Mouse (Mus musculus): Measurements from ENCODE around the gene Morc2a. TPM values are rescaled to one million over a fixed set of nuclear protein-coding genes. Genes with fewer than 3 reads are reported as not detected.

The Morc2a gene
- total and polyA plus RNA-seq, 3 experiments = 6.6 to 18.5 (median 16.1) TPM

DNA sequence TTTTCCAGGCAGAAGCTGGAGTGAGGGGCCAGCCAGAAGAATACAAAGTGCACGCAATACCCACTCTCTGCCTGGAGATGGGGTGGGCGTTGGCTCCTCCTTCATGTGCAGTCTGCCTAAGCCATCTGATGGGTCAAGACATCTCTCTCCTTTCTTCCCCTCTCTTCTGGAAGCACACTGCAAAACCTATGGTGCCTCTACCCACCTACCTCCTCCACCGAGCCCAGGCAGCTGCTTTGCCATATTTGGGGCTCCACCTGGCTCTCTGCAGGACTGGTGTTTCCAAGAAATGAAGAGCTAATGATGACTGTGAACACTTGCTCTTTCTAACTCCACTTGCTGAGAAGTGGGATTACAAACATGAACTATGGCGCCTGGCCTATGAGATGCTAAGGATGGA is 82.5 kb downstream of the Morc2a start:
- DNase-seq = no peak
- no peak overlapping the region for H3K27ac ChIP-seq
- 80% methylated on average over 4 of the region's 4 CpGs for WGBS
- H3K27me3 ChIP-seq (ENCODE audit: control insufficient read depth, insufficient read depth, low read length) = no peaks in the 10 kb centered on the region
- no peaks in the 10 kb centered on the region for H3K36me3 ChIP-seq (ENCODE audit: control insufficient read depth, insufficient read depth, low read length)
- intact Hi-C loops (cut with DNase I) = no loop called here
- TF ChIP-seq POLR2A (IDR thresholded peaks at IDR 0.05; ENCODE audit: insufficient read depth, low read depth, low read length) (no peak), CTCF (IDR thresholded peaks at IDR 0.05) (no peak), EP300 (IDR thresholded peaks at IDR 0.05; ENCODE audit: insufficient read depth, low read depth, low read length) (no peak)
- no peak overlapping the region for H3K4me3 ChIP-seq
- no peak overlapping the region for H3K9ac ChIP-seq (ENCODE audit: low read depth, low read length)
- H3K79me2 ChIP-seq (replicated peaks; ENCODE audit: control insufficient read depth, insufficient read depth, low read length) = no peaks in the 10 kb centered on the region
- no peaks in the 10 kb centered on the region for H3K4me1 ChIP-seq (ENCODE audit: control insufficient read depth, insufficient read depth, low read length)

DNA sequence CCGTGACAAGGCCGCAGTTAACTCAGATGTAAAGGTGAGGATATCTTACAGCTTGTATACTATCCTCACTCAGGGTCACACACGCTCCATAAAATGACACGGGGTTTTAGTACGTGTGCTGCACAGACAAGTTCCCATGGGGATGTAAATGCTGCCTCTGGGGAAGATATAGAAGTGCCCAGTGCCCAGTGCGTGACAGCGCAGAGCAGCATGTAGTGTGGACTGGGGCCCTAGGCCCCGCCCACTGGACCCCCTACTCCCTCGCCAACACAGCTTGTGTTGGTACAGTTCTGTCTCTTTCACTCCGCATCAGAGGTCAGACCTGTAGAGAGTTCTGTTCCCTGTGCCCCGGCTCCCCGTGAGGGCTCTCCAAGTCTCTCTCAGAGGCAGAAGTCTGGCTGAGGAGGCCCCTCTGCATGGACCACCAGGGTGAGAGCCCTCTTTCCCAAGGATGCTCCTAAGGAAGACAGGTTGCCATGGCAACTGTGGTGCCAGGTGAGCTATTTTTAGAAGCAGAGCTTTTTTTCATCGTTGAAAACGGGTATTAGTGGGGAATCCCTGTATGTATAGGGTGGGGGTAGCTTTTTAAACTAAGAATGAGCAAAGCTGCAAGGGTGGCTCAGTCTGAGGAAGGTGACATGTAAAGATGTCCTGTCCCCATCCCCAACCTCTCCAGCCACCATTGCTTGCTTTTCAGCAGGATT is 85.1 kb downstream of the Morc2a start:
- no peak overlapping the region for H3K27ac ChIP-seq
- no peaks in the 10 kb centered on the region for H3K27me3 ChIP-seq (ENCODE audit: control insufficient read depth, insufficient read depth, low read length)
- no peak overlapping the region for H3K4me3 ChIP-seq
- H3K36me3 ChIP-seq (ENCODE audit: control insufficient read depth, insufficient read depth, low read length) = no peaks in the 10 kb centered on the region
- H3K4me1 ChIP-seq (ENCODE audit: control insufficient read depth, insufficient read depth, low read length) = no peaks in the 10 kb centered on the region
- H3K79me2 ChIP-seq (replicated peaks; ENCODE audit: control insufficient read depth, insufficient read depth, low read length) = no peaks in the 10 kb centered on the region
- 77% methylated on average over 14 of the region's 14 CpGs for whole genome bisulfite sequencing
- intact Hi-C loops (cut with DNase I) = no loop called here
- no peak for DNase-seq
- no peak for TF ChIP-seq CTCF (IDR thresholded peaks at IDR 0.05)
- no peak for TF ChIP-seq EP300 (IDR thresholded peaks at IDR 0.05; ENCODE audit: insufficient read depth, low read depth, low read length)
- no peak for TF ChIP-seq POLR2A (IDR thresholded peaks at IDR 0.05; ENCODE audit: insufficient read depth, low read depth, low read length)
- no peak overlapping the region for H3K9ac ChIP-seq (ENCODE audit: low read depth, low read length)

- TF ChIP-seq POLR2A (IDR thresholded peaks at IDR 0.05; ENCODE audit: insufficient read depth, low read depth, low read length) (no peak), CTCF (IDR thresholded peaks at IDR 0.05) (no peak), EP300 (IDR thresholded peaks at IDR 0.05; ENCODE audit: insufficient read depth, low read depth, low read length) (no peak)
- H3K27ac ChIP-seq = no peak overlapping the region
- no peak for DNase-seq
- no peaks in the 10 kb centered on the region for H3K27me3 ChIP-seq (ENCODE audit: control insufficient read depth, insufficient read depth, low read length)
- 73% methylated on average over 11 of the region's 11 CpGs for WGBS
- H3K4me1 ChIP-seq (ENCODE audit: control insufficient read depth, insufficient read depth, low read length) = no peaks in the 10 kb centered on the region
- intact Hi-C loops (cut with DNase I) = no loop called here
- H3K4me3 ChIP-seq = no peak overlapping the region
- H3K9ac ChIP-seq (ENCODE audit: low read depth, low read length) = no peak overlapping the region
- no peaks in the 10 kb centered on the region for H3K79me2 ChIP-seq (replicated peaks; ENCODE audit: control insufficient read depth, insufficient read depth, low read length)
- no peaks in the 10 kb centered on the region for H3K36me3 ChIP-seq (ENCODE audit: control insufficient read depth, insufficient read depth, low read length)
Measured at GRCm38 (mm10) chr11:3735715-3736114, 86.7 kb downstream of the Morc2a start.

- 64% methylated on average over 2 of the region's 2 CpGs for WGBS
- Histone ChIP-seq H3K4me1 (ENCODE audit: control insufficient read depth, insufficient read depth, low read length) (no peaks in the 10 kb centered on the region), H3K9ac (ENCODE audit: low read depth, low read length) (no peak overlapping the region), H3K36me3 (ENCODE audit: control insufficient read depth, insufficient read depth, low read length) (no peaks in the 10 kb centered on the region), H3K27ac (no peak overlapping the region), H3K79me2 (replicated peaks; ENCODE audit: control insufficient read depth, insufficient read depth, low read length) (no peaks in the 10 kb centered on the region), H3K4me3 (no peak overlapping the region), H3K27me3 (ENCODE audit: control insufficient read depth, insufficient read depth, low read length) (no peaks in the 10 kb centered on the region)
- intact Hi-C loops (cut with DNase I) = no loop called here
- DNase-seq = no peak
- no peak for TF ChIP-seq EP300 (IDR thresholded peaks at IDR 0.05; ENCODE audit: insufficient read depth, low read depth, low read length)
- no peak for TF ChIP-seq POLR2A (IDR thresholded peaks at IDR 0.05; ENCODE audit: insufficient read depth, low read depth, low read length)
- TF ChIP-seq CTCF (IDR thresholded peaks at IDR 0.05) = no peak
Measured at GRCm38 (mm10) chr11:3738778-3739177, 89.8 kb downstream of the Morc2a start.

Other genes starting within 250 kb of the Morc2a start
- 10 to 100 TPM; 16.4 to 17.1 TPM for gene Limk2, start 240.0 kb upstream of the Morc2a start, total RNA-seq (2021)
- 39.5 and 41.8 TPM in 2 replicates for gene Limk2, start 240.0 kb upstream of the Morc2a start, polyA plus RNA-seq (2012; rRNA removed)
- 10 to 100 TPM; 19.9 to 21.6 TPM for gene Rnf185, start 196.8 kb upstream of the Morc2a start, total RNA-seq (2021)
- gene Rnf185, start 196.8 kb upstream of the Morc2a start, polyA plus RNA-seq (2012; rRNA removed) = 23.0 and 35.2 TPM in 2 replicates
- gene Pla2g3, start 160.9 kb upstream of the Morc2a start, total RNA-seq (2021) = under 1 TPM in 1 of 2 experiments, not detected in 1; 0.09 TPM
- gene Pla2g3, start 160.9 kb upstream of the Morc2a start, polyA plus RNA-seq (2012; rRNA removed) = 0.23 and 0.25 TPM in 2 replicates
- gene Inpp5j, start 144.4 kb upstream of the Morc2a start, total RNA-seq (2021) = 10 to 100 TPM; 23.4 to 23.6 TPM
- 20.1 and 22.2 TPM in 2 replicates for gene Inpp5j, start 144.4 kb upstream of the Morc2a start, polyA plus RNA-seq (2012; rRNA removed)
- gene Selenom, start 134.5 kb upstream of the Morc2a start, total RNA-seq (2021) = 10 to 100 TPM; 41.7 to 42.8 TPM
- 67.8 and 78.3 TPM in 2 replicates for gene Selenom, start 134.5 kb upstream of the Morc2a start, polyA plus RNA-seq (2012; rRNA removed)
- gene Smtn, start 108.6 kb upstream of the Morc2a start, total RNA-seq (2021) = 100 to 1,000 TPM; 137 to 154 TPM
- 159 and 167 TPM in 2 replicates for gene Smtn, start 108.6 kb upstream of the Morc2a start, polyA plus RNA-seq (2012; rRNA removed)
- 10 to 100 TPM; 12.9 to 16.2 TPM for gene Osbp2, start 214.7 kb downstream of the Morc2a start, total RNA-seq (2021)
- 10.9 and 14.2 TPM in 2 replicates for gene Osbp2, start 214.7 kb downstream of the Morc2a start, polyA plus RNA-seq (2012; rRNA removed)
- under 1 TPM; 0.57 to 0.81 TPM for gene 4921536K21Rik, start 245.9 kb downstream of the Morc2a start, total RNA-seq (2021)
- 0.57 and 0.76 TPM in 2 replicates for gene 4921536K21Rik, start 245.9 kb downstream of the Morc2a start, polyA plus RNA-seq (2012; rRNA removed)
- gene Dusp18, start 246.0 kb downstream of the Morc2a start, total RNA-seq (2021) = 10 to 100 TPM; 32.6 to 47.8 TPM
- 29.1 and 52.6 TPM in 2 replicates for gene Dusp18, start 246.0 kb downstream of the Morc2a start, polyA plus RNA-seq (2012; rRNA removed)